Mouse (Mus musculus) lung, postnatal 0 days (tissue): ENCODE measurements around the gene Chtop. TPM values are rescaled to one million over a fixed set of nuclear protein-coding genes. Genes with fewer than 3 reads are reported as not detected.

Experiments
- ATAC-seq: fragments of 200-750 bp; cut with Nextera tagmentation; 2 replicates; pipeline ENCODE4 v1.8.0; 2017; ENCODE audit warnings: moderate library complexity
- DNase-seq: peaks from one replicate; pipeline ENCODE4 v3.0.0-alpha.2; 2016; ENCODE audit warnings: low spot score
- H3K27ac ChIP-seq: fragments of 300-500 bp; sonication (generic); 2 replicates; pipeline ENCODE4 v1.5.1; 2014; ENCODE audit warnings: antibody characterized with exemption, mild to moderate bottlenecking, low read length, mixed read lengths
- H3K27me3 ChIP-seq: fragments of 300-500 bp; sonication (generic); replicated peaks from 2 replicates; pipeline ENCODE4 v1.6.1; 2014; ENCODE audit warnings: low read length, mixed read lengths; ENCODE audit not compliant: insufficient read depth
- H3K36me3 ChIP-seq: fragments of 300-500 bp; sonication (generic); 2 replicates; pipeline ENCODE4 v1.6.1; 2014; ENCODE audit warnings: low read length, mixed read lengths; ENCODE audit not compliant: insufficient read depth
- H3K4me1 ChIP-seq: fragments of 300-500 bp; sonication (generic); 2 replicates; pipeline ENCODE4 v1.6.1; 2014; ENCODE audit warnings: antibody characterized with exemption, low read depth, low read length, mixed read lengths; ENCODE audit not compliant: insufficient read depth
- H3K4me2 ChIP-seq: fragments of 300-500 bp; sonication (generic); replicated peaks from 2 replicates; pipeline ENCODE4 v1.6.1; 2014; ENCODE audit warnings: low read depth, mild to moderate bottlenecking, low read length, moderate library complexity, mixed read lengths
- H3K4me3 ChIP-seq: fragments of 300-500 bp; sonication (generic); 2 replicates; pipeline ENCODE4 v1.5.1; 2014; ENCODE audit warnings: low read depth, low read length
- H3K9ac ChIP-seq: fragments of 300-500 bp; sonication (generic); replicated peaks from 2 replicates; pipeline ENCODE4 v1.6.1; 2014; ENCODE audit warnings: low read depth, mild to moderate bottlenecking
- H3K9me3 ChIP-seq: fragments of 300-500 bp; sonication (generic); 2 replicates; pipeline ENCODE4 v1.6.1; 2016; ENCODE audit warnings: low read length, mixed read lengths
- CTCF ChIP-seq: IDR thresholded peaks from 2 replicates; pipeline ENCODE4 v1.5.1; 2016; ENCODE audit warnings: antibody characterized with exemption, mild to moderate bottlenecking
- EP300 ChIP-seq: IDR thresholded peaks from 2 replicates; pipeline ENCODE4 v1.6.1; 2016; ENCODE audit warnings: antibody characterized with exemption, mild to moderate bottlenecking, control low read depth
- WGBS: fragments of 180-500 bp; shearing (Covaris S2); extraction: QIAGEN DNeasy Blood & Tissue Kit; methylation state at CpG from one replicate; pipeline ENCODE4 v1.1.7; 2014; 5-methylcytosine and 5-hydroxymethylcytosine counted together
- polyA plus RNA-seq: library from polyadenylated mRNA; unstranded; fragments of >200 nt; fragmentation: Nextera tagmentation; extraction: Ambion mirVana; gene quantifications from 2 replicates; pipeline ENCODE4 v1.2.1, GENCODE M21; 2015

Gene Chtop
- polyA plus RNA-seq, 1 experiment from 2014 or later, result 85.8 TPM

DNA sequence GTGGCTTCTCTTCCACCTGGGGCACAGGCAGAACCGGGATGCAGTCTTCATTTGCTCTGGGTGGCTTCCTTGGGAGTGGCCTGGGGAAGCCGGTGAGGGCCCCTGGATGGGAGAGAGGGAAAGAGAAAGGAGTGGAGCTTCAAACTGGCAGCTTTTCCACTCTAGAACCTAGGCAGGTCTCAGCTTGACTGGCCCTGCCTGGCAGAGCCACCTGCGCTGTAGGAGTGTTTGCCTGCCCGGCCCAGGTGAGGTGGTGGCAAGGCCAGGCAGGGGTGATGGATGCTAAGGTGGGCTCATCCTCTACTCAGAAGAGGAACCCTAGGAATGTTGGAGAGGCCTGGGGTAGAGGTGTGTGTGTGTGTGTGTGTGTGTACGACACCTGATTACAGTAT, 28.6 kb upstream of the Chtop start:
- H3K36me3 ChIP-seq, result no peaks in the 10 kb centered on the region
- no peaks in the 10 kb centered on the region for H3K9me3 ChIP-seq
- no peak for ATAC-seq
- WGBS, result 55% methylated on average over 5 of the region's 5 CpGs
- peak overlapping the region; percentile 46 for H3K9ac ChIP-seq
- no peaks in the 10 kb centered on the region for H3K27me3 ChIP-seq
- DNase-seq, result no peak
- peak overlapping the region; percentile 87 for H3K27ac ChIP-seq
- H3K4me1 ChIP-seq, result no peaks in the 10 kb centered on the region; the same call in 1 of the 2 replicates
- H3K4me2 ChIP-seq, result peak overlapping the region; percentile 48
- H3K4me3 ChIP-seq, result peak overlapping the region; percentile 34
- TF ChIP-seq EP300 (no peak), CTCF (no peak)

DNA sequence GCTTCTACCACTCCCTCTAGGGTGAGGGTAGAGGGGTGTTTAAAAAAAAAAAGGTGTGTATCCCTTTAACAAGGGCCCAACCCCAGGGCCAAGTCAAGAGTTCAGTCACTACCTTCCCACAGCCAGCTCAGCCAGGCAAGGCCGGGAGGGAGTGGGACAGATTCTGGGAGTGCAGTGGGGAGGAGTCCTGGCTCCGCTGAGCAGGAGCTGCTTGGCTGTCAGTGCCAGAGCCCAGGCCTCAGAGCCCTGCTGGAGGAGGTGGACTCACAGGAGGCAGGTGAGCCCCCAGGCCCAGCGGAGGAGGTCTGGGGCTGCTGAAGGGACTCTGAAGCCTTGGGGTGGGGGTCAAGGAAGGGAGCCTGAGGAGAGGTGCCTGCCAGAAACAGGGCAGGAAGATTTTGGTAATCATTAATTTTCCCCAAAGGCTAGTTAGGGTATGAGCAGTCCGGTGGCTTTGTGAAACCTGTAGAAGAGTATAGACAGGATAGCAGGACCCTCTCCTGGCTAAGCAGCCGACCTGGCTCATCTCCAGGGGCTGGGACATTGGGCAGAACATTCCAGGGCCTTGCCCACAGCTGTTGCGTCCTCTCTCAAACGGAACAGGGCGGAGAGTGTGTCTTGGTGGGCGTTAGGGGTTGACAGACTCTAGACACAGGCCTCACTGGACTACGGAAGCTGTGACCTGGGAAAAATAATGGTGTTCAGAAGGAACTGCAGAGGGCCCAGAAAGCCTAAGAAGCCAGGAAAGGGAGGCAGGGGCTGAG, 28.0 kb upstream of the Chtop start, which contains the start of gene S100a16:
S100a16 (plus strand) TSS at position 114 of the 764 bp plus-strand sequence.
- TF ChIP-seq EP300, result no peak
- no peak for TF ChIP-seq CTCF
- peak within 1 kb of the TSS; percentile 87 for H3K27ac ChIP-seq
- H3K9ac ChIP-seq, result peak within 1 kb of the TSS; percentile 46
- H3K9me3 ChIP-seq, result no peaks in the 10 kb centered on the region
- H3K36me3 ChIP-seq, result no peaks in the 10 kb centered on the region
- WGBS, result 21% methylated on average over 10 of the region's 10 CpGs
- H3K4me1 ChIP-seq, result no peaks in the 10 kb centered on the region; the same call in 1 of the 2 replicates
- peak within 1 kb of the TSS; percentile 34 for H3K4me3 ChIP-seq
- peak; percentile 92 for DNase-seq
- peak; percentile 87 for ATAC-seq
- H3K27me3 ChIP-seq, result no peaks in the 10 kb centered on the region
- peak within 1 kb of the TSS; percentile 48 for H3K4me2 ChIP-seq

DNA sequence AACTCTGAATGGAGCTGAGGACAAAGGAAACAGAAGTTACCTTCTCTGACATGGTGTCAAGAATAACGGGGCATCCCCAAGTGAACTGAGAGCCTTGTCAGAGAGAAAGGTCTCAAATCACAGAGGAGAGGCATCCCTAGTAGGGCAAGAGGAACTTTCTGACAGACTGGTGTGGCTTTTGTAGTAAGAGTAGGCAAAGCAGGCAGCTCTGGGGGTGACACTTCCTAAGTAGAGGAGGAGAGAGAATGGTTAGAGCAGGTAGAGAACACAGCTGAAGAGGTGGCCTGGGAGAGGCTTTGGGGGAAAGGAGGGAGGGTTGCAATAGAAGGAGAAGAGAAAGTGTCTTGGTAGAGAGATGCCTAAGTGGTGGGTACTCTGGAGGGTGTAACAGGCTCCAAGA, 26.1 kb upstream of the Chtop start:
- H3K4me2 ChIP-seq, result no peak overlapping the region
- H3K27ac ChIP-seq, result no peak overlapping the region
- 67% methylated on average over 1 of the region's 1 CpGs for WGBS
- DNase-seq (no peak), ATAC-seq (no peak)
- H3K9me3 ChIP-seq, result no peaks in the 10 kb centered on the region
- no peak for TF ChIP-seq EP300
- no peak for TF ChIP-seq CTCF
- H3K4me1 ChIP-seq, result no peaks in the 10 kb centered on the region; the same call in 1 of the 2 replicates
- no peak overlapping the region for H3K4me3 ChIP-seq
- no peaks in the 10 kb centered on the region for H3K36me3 ChIP-seq
- H3K27me3 ChIP-seq, result no peaks in the 10 kb centered on the region
- no peak overlapping the region for H3K9ac ChIP-seq

DNA sequence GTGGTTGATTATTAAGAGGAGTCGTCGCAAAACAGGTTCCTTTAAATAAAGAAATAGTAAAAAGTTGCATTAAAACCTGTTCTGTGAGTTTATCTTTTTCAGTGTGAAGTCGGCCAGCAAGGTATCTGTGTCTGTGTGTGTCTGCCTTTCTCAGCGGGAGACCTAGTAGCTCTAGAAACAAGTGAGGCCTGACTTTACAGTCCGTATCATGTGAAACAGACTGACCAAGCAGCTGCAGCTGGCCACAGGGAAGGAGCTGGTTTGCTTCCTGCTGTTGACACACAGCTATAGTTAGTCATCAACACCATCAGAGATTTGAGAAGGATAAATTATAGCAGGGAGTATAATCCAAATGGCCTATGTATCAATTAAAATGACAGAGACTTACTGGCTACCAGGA, 22.4 kb upstream of the Chtop start:
- H3K9me3 ChIP-seq, result no peaks in the 10 kb centered on the region
- no peak overlapping the region for H3K4me3 ChIP-seq
- DNase-seq (no peak), ATAC-seq (no peak)
- TF ChIP-seq EP300 (no peak), CTCF (no peak)
- H3K27me3 ChIP-seq, result no peaks in the 10 kb centered on the region
- no peaks in the 10 kb centered on the region for H3K4me1 ChIP-seq
- H3K4me2 ChIP-seq, result no peak overlapping the region
- WGBS, result 51% methylated on average over 5 of the region's 5 CpGs
- H3K9ac ChIP-seq, result no peak overlapping the region
- H3K36me3 ChIP-seq, result no peaks in the 10 kb centered on the region
- no peak overlapping the region for H3K27ac ChIP-seq

DNA sequence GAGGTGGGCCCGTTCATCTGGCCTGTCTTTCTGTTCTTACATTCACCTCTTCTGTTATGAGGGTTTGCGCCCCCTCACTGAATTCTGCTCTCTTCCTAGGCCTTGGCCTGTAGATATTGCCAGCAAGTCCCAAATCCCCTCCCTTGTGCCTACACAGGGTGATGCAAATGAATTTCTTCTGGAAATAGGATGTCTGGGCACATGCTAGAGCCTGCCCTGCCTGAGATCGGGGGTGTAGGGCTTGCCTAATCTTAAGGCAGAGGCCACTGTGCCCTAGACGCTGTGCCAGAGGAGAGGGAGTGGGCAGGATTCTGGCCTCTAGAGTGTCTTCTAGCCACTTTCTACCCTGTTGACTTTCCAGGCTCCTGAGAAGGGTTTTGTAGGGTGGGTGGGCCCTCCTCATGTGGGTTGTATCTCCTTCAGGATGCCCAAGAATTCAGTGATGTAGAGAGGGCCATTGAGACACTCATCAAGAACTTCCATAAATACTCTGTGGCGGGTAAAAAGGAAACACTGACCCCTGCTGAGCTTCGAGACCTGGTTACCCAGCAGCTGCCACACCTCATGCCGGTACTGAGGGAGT, 18.1 kb upstream of the Chtop start:
- Histone ChIP-seq H3K27ac (peak overlapping the region; percentile 54; the same call in 1 of the 2 replicates), H3K4me2 (peak overlapping the region; percentile 15), H3K4me1 (no peaks in the 10 kb centered on the region; the same call in 1 of the 2 replicates), H3K36me3 (no peaks in the 10 kb centered on the region), H3K4me3 (no peak overlapping the region), H3K9me3 (no peaks in the 10 kb centered on the region), H3K9ac (no peak overlapping the region), H3K27me3 (no peaks in the 10 kb centered on the region)
- ATAC-seq (peak; percentile 42), DNase-seq (no peak)
- TF ChIP-seq CTCF (no peak), EP300 (peak; percentile 52; the same call in 1 of the 2 replicates)
- 62% methylated on average over 7 of the region's 7 CpGs for WGBS

DNA sequence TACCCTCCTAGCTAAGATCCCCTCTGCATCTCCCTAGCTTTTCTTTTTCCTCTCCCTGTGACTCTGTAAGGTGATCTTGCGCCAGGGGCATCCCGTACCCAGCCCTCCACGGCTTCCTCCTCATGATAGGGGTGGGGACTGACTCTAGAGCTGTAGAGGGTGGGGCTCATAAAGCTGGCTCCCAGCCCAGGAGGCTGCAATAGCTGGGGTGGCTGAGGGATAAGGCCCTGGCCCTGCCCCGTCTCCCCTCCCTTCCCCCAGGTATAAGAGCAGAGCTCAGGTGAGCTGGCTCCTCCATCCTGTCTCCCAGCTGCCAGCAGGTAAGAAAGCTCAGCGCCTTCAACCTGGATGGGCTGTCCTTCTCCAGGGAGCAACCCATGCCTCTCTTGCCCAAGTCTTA, 17.3 kb upstream of the Chtop start, which contains the start of gene S100a14:
S100a14 (plus strand) TSS at position 277 of the 400 bp plus-strand sequence.
- H3K27ac ChIP-seq, result peak within 1 kb of the TSS; percentile 54
- no peak within 1 kb of the TSS for H3K9ac ChIP-seq
- H3K4me2 ChIP-seq, result peak within 1 kb of the TSS; percentile 15
- H3K4me1 ChIP-seq, result no peaks in the 10 kb centered on the region; the same call in 1 of the 2 replicates
- TF ChIP-seq EP300 (no peak), CTCF (no peak)
- H3K27me3 ChIP-seq, result no peaks in the 10 kb centered on the region
- no peaks in the 10 kb centered on the region for H3K9me3 ChIP-seq
- ATAC-seq (peak; percentile 94), DNase-seq (peak; percentile 89)
- 23% methylated on average over 5 of the region's 5 CpGs for WGBS
- no peak within 1 kb of the TSS for H3K4me3 ChIP-seq
- H3K36me3 ChIP-seq, result no peaks in the 10 kb centered on the region
